Mouse (Mus musculus) liver, embryonic 14.5 days (tissue): ENCODE results near the gene Rap2a. TPM values are rescaled to one million over a fixed set of nuclear protein-coding genes. Genes with fewer than 3 reads are reported as not detected.

Source experiments
- ATAC-seq: fragments of 200-750 bp; cut with Nextera tagmentation; 2 replicates; pipeline ENCODE4 v1.8.0; 2017; ENCODE audit warnings: moderate number of reproducible peaks, mild to moderate bottlenecking, moderate library complexity; ENCODE audit not compliant: insufficient read depth
- DNase-seq, 3 experiments: peaks; one replicate each; pipeline ENCODE4 v3.0.0-alpha.2; 2012 to 2013; ENCODE audit warnings: low read depth in 3 of 3, low spot score in 3 of 3
- H3K27ac ChIP-seq: fragments of 300-500 bp; sonication (generic); 2 replicates; pipeline ENCODE4 v1.5.1; 2014; ENCODE audit warnings: moderate library complexity, mild to moderate bottlenecking, control low read depth, inconsistent platforms
- H3K27me3 ChIP-seq: fragments of 300-500 bp; sonication (generic); 2 replicates; pipeline ENCODE4 v1.6.1; 2014; ENCODE audit warnings: mild to moderate bottlenecking, low read length, moderate library complexity; ENCODE audit not compliant: control insufficient read depth, insufficient read depth
- H3K36me3 ChIP-seq: fragments of 300-500 bp; sonication (generic); replicated peaks from 2 replicates; pipeline ENCODE4 v1.6.1; 2014; ENCODE audit warnings: low read depth; ENCODE audit not compliant: control insufficient read depth, insufficient read depth
- H3K4me1 ChIP-seq, 2 experiments: fragments of 200-500 bp in 1 of 2; fragments of 300-500 bp in 1 of 2; sonication (generic) in 1 of 2; replicated peaks; 2 replicates each; pipeline ENCODE4 v1.6.1; 2012 to 2014; ENCODE audit warnings: antibody characterized with exemption in 1 of 2, inconsistent platforms in 1 of 2, low read length in 1 of 2; ENCODE audit not compliant: control insufficient read depth in 2 of 2, insufficient read depth in 2 of 2
- H3K4me2 ChIP-seq: fragments of 300-500 bp; sonication (generic); 2 replicates; pipeline ENCODE4 v1.6.1; 2014; ENCODE audit warnings: low read depth, mild to moderate bottlenecking, control low read depth, moderate library complexity
- H3K4me3 ChIP-seq, 2 experiments: fragments of 200-500 bp in 1 of 2; fragments of 300-500 bp in 1 of 2; sonication (generic) in 1 of 2; 2 replicates each; pipeline ENCODE4 v1.5.1; 2012 to 2014; ENCODE audit warnings: low read depth in 2 of 2, low read length in 2 of 2, mild to moderate bottlenecking in 2 of 2, control low read depth in 1 of 2, inconsistent platforms in 1 of 2, moderate library complexity in 1 of 2; ENCODE audit not compliant: insufficient read depth in 1 of 2
- H3K9ac ChIP-seq: fragments of 300-500 bp; sonication (generic); replicated peaks from 2 replicates; pipeline ENCODE4 v1.6.1; 2014; ENCODE audit warnings: mild to moderate bottlenecking, control low read depth, moderate library complexity
- H3K9me3 ChIP-seq: fragments of 300-500 bp; sonication (generic); 2 replicates; pipeline ENCODE4 v1.6.1; 2016; ENCODE audit warnings: low read length, mixed read lengths; ENCODE audit not compliant: control insufficient read depth
- CTCF ChIP-seq: IDR thresholded peaks from 2 replicates; pipeline ENCODE4 v1.5.1; 2016; ENCODE audit warnings: antibody characterized with exemption, low read depth, control low read depth
- EP300 ChIP-seq: IDR thresholded peaks from 2 replicates; pipeline ENCODE4 v1.6.1; 2016; ENCODE audit warnings: antibody characterized with exemption, low read depth
- WGBS: fragments of 180-500 bp; shearing (Covaris S2); extraction: QIAGEN DNeasy Blood & Tissue Kit; methylation state at CpG from one replicate; pipeline ENCODE4 v1.1.7; 2014; ENCODE audit not compliant: insufficient replicate concordance; 5-methylcytosine and 5-hydroxymethylcytosine counted together
- polyA plus RNA-seq, 2 experiments: library from polyadenylated mRNA; depleted of rRNA in 1 of 2; stranded (reverse) in 1 of 2; unstranded in 1 of 2; fragments of >200 nt; fragmentation: Nextera tagmentation in 1 of 2; extraction: Ambion mirVana in 1 of 2; gene quantifications; 2 replicates each; pipeline versions ENCODE4 v1.2.1 to v1.2.3; 2012 to 2014

Gene Rap2a
- polyA plus RNA-seq, 2 experiments: 2.1 to 2.5 TPM

GRCm38 (mm10) chr14:120503641-120504040, 25.4 kb downstream of the Rap2a start:
- Histone ChIP-seq H3K4me1 (peaks cover 0 to 3% of the 10 kb centered on the region in 2 experiments; a peak in 1 of 4 replicates), H3K9ac (no peak overlapping the region), H3K36me3 (no peaks in the 10 kb centered on the region), H3K9me3 (no peaks in the 10 kb centered on the region), H3K4me2 (no peak overlapping the region), H3K27ac (no peak overlapping the region), H3K27me3 (no peaks in the 10 kb centered on the region), H3K4me3 (no peak overlapping the region)
- no peak for ATAC-seq
- no peak for DNase-seq
- 81% methylated on average over 12 of the region's 12 CpGs for WGBS
- TF ChIP-seq CTCF (no peak), EP300 (no peak)

DNA sequence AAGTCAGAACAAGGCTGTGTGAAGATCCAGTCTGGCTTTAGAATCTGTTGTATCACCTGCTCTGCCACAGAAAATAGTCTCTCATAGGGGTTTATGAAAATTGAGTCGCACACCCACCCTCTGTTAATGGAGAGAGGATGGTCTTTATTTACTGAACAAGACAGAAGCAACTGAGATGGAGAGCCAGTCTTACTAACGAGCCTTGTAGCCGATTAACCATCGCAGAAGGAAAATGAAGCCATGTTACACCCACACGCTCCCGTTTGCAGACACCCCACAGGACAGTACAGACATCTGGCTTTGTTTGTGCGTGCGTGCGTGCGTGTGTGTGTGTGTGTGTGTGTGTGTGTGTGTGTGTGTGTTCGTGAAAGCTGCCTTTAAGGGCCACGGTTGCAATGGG, 26.2 kb downstream of the Rap2a start:
- Histone ChIP-seq H3K4me2 (no peak overlapping the region), H3K27ac (no peak overlapping the region), H3K9ac (no peak overlapping the region), H3K36me3 (no peaks in the 10 kb centered on the region), H3K9me3 (no peaks in the 10 kb centered on the region), H3K27me3 (no peaks in the 10 kb centered on the region), H3K4me1 (peaks cover 0 to 4% of the 10 kb centered on the region in 2 experiments; a peak in 1 of 4 replicates), H3K4me3 (no peak overlapping the region)
- 79% methylated on average over 12 of the region's 12 CpGs for WGBS
- TF ChIP-seq CTCF (no peak), EP300 (no peak)
- no peak for DNase-seq
- no peak for ATAC-seq

DNA sequence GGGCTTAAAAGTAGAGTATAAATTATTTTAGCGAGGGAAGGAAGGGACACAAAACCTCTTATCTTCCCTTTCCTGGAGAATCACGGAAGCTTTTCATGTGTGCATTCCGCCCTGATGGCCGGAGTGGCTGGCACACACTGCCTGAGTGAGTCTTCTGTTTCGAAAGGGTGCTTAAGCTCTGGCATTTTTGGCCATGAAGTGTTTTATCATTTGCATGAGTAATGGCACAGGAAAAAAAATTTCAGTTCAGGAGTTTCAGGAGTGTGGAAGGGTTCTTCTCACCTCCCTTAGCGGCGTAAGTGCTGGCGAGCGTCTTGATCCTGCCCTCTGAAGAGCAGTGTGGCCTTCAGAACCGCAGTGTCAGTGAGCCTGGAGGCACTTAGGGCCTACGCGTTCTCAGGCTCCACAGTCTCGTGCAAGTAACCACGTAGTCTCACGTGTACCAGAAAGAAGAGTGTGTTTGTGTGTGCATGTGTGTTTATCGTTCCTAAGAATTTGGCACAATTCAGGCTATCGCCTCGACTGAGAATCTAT, 26.8 kb downstream of the Rap2a start:
- no peak for DNase-seq

GRCm38 (mm10) chr14:120505918-120506317, 27.7 kb downstream of the Rap2a start:
- Histone ChIP-seq H3K4me1 (peaks cover 0 to 4% of the 10 kb centered on the region in 2 experiments; a peak in 1 of 4 replicates), H3K27me3 (no peaks in the 10 kb centered on the region), H3K9me3 (no peaks in the 10 kb centered on the region), H3K4me2 (no peak overlapping the region), H3K36me3 (no peaks in the 10 kb centered on the region), H3K4me3 (no peak overlapping the region), H3K9ac (no peak overlapping the region), H3K27ac (no peak overlapping the region)
- 78% methylated on average over 6 of the region's 6 CpGs for WGBS
- TF ChIP-seq EP300 (no peak), CTCF (no peak)
- ATAC-seq (no peak), DNase-seq (no peak)

More for the DNA sequence above, 26.8 kb downstream of the Rap2a start:
- ATAC-seq: no peak
- no peaks in the 10 kb centered on the region for H3K27me3 ChIP-seq
- 76% methylated on average over 18 of the region's 18 CpGs for whole genome bisulfite sequencing
- H3K9me3 ChIP-seq: no peaks in the 10 kb centered on the region
- H3K4me2 ChIP-seq: no peak overlapping the region
- H3K4me3 ChIP-seq: no peak overlapping the region
- no peaks in the 10 kb centered on the region for H3K36me3 ChIP-seq
- no peak overlapping the region for H3K27ac ChIP-seq
- H3K4me1 ChIP-seq: peaks cover 0 to 4% of the 10 kb centered on the region in 2 experiments; a peak in 1 of 4 replicates
- no peak overlapping the region for H3K9ac ChIP-seq
- no peak for TF ChIP-seq CTCF
- no peak for TF ChIP-seq EP300

GRCm38 (mm10) chr14:120507516-120507915, 29.3 kb downstream of the Rap2a start:
- Histone ChIP-seq H3K4me1 (peaks cover 0 to 6% of the 10 kb centered on the region in 2 experiments; a peak in 2 of 4 replicates), H3K9me3 (no peaks in the 10 kb centered on the region), H3K27ac (no peak overlapping the region), H3K9ac (no peak overlapping the region), H3K36me3 (no peaks in the 10 kb centered on the region), H3K4me2 (no peak overlapping the region), H3K27me3 (no peaks in the 10 kb centered on the region), H3K4me3 (no peak overlapping the region)
- DNase-seq (no peak), ATAC-seq (no peak)
- 42% methylated on average over 12 of the region's 12 CpGs for WGBS
- TF ChIP-seq CTCF: no peak
- no peak for TF ChIP-seq EP300
